Mouse (Mus musculus): Measurements from ENCODE around the gene Chil5.

DNA sequence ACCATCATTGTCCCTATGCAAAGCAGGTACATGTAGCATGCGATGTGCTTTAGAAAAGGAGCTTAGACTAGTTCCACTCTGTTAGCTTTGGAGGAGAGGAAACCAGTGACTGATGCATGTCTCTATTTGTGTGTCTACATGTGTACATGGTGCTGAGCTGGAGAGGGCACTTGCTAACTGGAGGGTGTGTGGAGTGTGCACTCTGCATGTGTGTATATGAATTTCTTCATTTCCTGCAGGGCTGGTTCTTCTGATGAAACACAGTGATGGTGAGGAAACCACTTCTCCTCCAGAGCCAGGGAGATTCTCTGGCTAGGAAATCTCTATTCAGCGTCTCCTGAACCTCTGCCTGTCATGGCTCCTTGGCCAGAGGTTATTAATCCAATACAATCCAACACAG, 58.4 kb downstream of the Chil5 start:
- TF ChIP-seq CTCF (IDR thresholded peaks at IDR 0.05; ENCODE audit: low read depth, low read length) (no peak), POLR2A (IDR thresholded peaks at IDR 0.05; ENCODE audit: borderline replicate concordance, low read depth, low read length) (no peak)
